Mouse (Mus musculus): ENCODE data around the gene Rab44. TPM values are rescaled to one million over a fixed set of nuclear protein-coding genes. Genes with fewer than 3 reads are reported as not detected.

Rab44 gene
- polyA plus RNA-seq, 1 experiment: not detected

GRCm38 (mm10) chr17:29181751-29182150, 67.8 kb downstream of the Rab44 start:
- TF ChIP-seq CTCF (IDR thresholded peaks at IDR 0.05; ENCODE audit: borderline replicate concordance, insufficient read depth, low read length) (no peak), POLR2A (IDR thresholded peaks at IDR 0.05; ENCODE audit: low read depth, low read length) (no peak)
- no peak overlapping the region for H3K4me3 ChIP-seq (ENCODE audit: insufficient read depth, low read length)
- H3K27ac ChIP-seq (ENCODE audit: insufficient read depth, low read length): no peak overlapping the region
- peaks cover 4% of the 10 kb centered on the region for H3K4me1 ChIP-seq (ENCODE audit: control insufficient read depth, insufficient read depth, low read length)

GRCm38 (mm10) chr17:29183162-29183561, 69.2 kb downstream of the Rab44 start:
- TF ChIP-seq POLR2A (IDR thresholded peaks at IDR 0.05; ENCODE audit: low read depth, low read length): no peak
- no peak for TF ChIP-seq CTCF (IDR thresholded peaks at IDR 0.05; ENCODE audit: borderline replicate concordance, insufficient read depth, low read length)
- H3K4me3 ChIP-seq (ENCODE audit: insufficient read depth, low read length): no peak overlapping the region
- peaks cover 4% of the 10 kb centered on the region for H3K4me1 ChIP-seq (ENCODE audit: control insufficient read depth, insufficient read depth, low read length)
- H3K27ac ChIP-seq (ENCODE audit: insufficient read depth, low read length): no peak overlapping the region

- Histone ChIP-seq H3K27ac (ENCODE audit: insufficient read depth, low read length) (no peak overlapping the region), H3K4me1 (ENCODE audit: control insufficient read depth, insufficient read depth, low read length) (peaks cover 4% of the 10 kb centered on the region), H3K4me3 (ENCODE audit: insufficient read depth, low read length) (no peak overlapping the region)
- TF ChIP-seq POLR2A (IDR thresholded peaks at IDR 0.05; ENCODE audit: low read depth, low read length): no peak
- no peak for TF ChIP-seq CTCF (IDR thresholded peaks at IDR 0.05; ENCODE audit: borderline replicate concordance, insufficient read depth, low read length)
Observed at GRCm38 (mm10) chr17:29185376-29186046, 71.6 kb downstream of the Rab44 start.

- H3K4me3 ChIP-seq (ENCODE audit: insufficient read depth, low read length): no peak overlapping the region
- no peak overlapping the region for H3K27ac ChIP-seq (ENCODE audit: insufficient read depth, low read length)
- TF ChIP-seq CTCF (IDR thresholded peaks at IDR 0.05; ENCODE audit: borderline replicate concordance, insufficient read depth, low read length): no peak
- TF ChIP-seq POLR2A (IDR thresholded peaks at IDR 0.05; ENCODE audit: low read depth, low read length): no peak
- H3K4me1 ChIP-seq (ENCODE audit: control insufficient read depth, insufficient read depth, low read length): no peaks in the 10 kb centered on the region
Observed at GRCm38 (mm10) chr17:29186989-29187859, 73.3 kb downstream of the Rab44 start.

- Histone ChIP-seq H3K4me3 (ENCODE audit: insufficient read depth, low read length) (no peak overlapping the region), H3K4me1 (ENCODE audit: control insufficient read depth, insufficient read depth, low read length) (no peaks in the 10 kb centered on the region)
- TF ChIP-seq CTCF (IDR thresholded peaks at IDR 0.05; ENCODE audit: borderline replicate concordance, insufficient read depth, low read length) (no peak), POLR2A (IDR thresholded peaks at IDR 0.05; ENCODE audit: low read depth, low read length) (no peak)
Observed at GRCm38 (mm10) chr17:29188989-29189388, 75.0 kb downstream of the Rab44 start.

GRCm38 (mm10) chr17:29195579-29195978, 81.6 kb downstream of the Rab44 start:
- no peaks in the 10 kb centered on the region for H3K4me1 ChIP-seq (ENCODE audit: control insufficient read depth, insufficient read depth, low read length)
- no peak overlapping the region for H3K27ac ChIP-seq (ENCODE audit: insufficient read depth, low read length)
- TF ChIP-seq POLR2A (IDR thresholded peaks at IDR 0.05; ENCODE audit: low read depth, low read length) (no peak), CTCF (IDR thresholded peaks at IDR 0.05; ENCODE audit: borderline replicate concordance, insufficient read depth, low read length) (no peak)
- H3K4me3 ChIP-seq (ENCODE audit: insufficient read depth, low read length): no peak overlapping the region

More at GRCm38 (mm10) chr17:29188989-29189388, 75.0 kb downstream of the Rab44 start:
- H3K27ac ChIP-seq (ENCODE audit: insufficient read depth, low read length): no peak overlapping the region

Other genes with a start within 250 kb of the Rab44 start
- not detected in 2 replicates for gene 4930539E08Rik, start 198.8 kb upstream of the Rab44 start, polyA plus RNA-seq (2011; ENCODE audit: insufficient read length, low read depth, missing spikeins)
- gene Pxt1, start 170.3 kb upstream of the Rab44 start, polyA plus RNA-seq (2011; ENCODE audit: insufficient read length, low read depth, missing spikeins): not detected in 2 replicates
- gene Kctd20, start 162.2 kb upstream of the Rab44 start, polyA plus RNA-seq (2011; ENCODE audit: insufficient read length, low read depth, missing spikeins): 72.2 and 77.5 TPM in 2 replicates
- gene Stk38, start 106.2 kb upstream of the Rab44 start, polyA plus RNA-seq (2011; ENCODE audit: insufficient read length, low read depth, missing spikeins): 89.4 and 102 TPM in 2 replicates
- 253 and 262 TPM in 2 replicates for gene Srsf3, start 81.5 kb upstream of the Rab44 start, polyA plus RNA-seq (2011; ENCODE audit: insufficient read length, low read depth, missing spikeins)
- gene Cdkn1a, start 23.2 kb upstream of the Rab44 start, polyA plus RNA-seq (2011; ENCODE audit: insufficient read length, low read depth, missing spikeins): 453 and 677 TPM in 2 replicates
- gene Cpne5, start 124.0 kb downstream of the Rab44 start, polyA plus RNA-seq (2011; ENCODE audit: insufficient read length, low read depth, missing spikeins): not detected in 2 replicates
- 31.5 and 36.8 TPM in 2 replicates for gene Ppil1, start 150.0 kb downstream of the Rab44 start, polyA plus RNA-seq (2011; ENCODE audit: insufficient read length, low read depth, missing spikeins)
- 103 and 112 TPM in 2 replicates for gene BC004004, start 154.6 kb downstream of the Rab44 start, polyA plus RNA-seq (2011; ENCODE audit: insufficient read length, low read depth, missing spikeins)
- 0.23 and 0.61 TPM in 2 replicates for gene Pi16, start 203.5 kb downstream of the Rab44 start, polyA plus RNA-seq (2011; ENCODE audit: insufficient read length, low read depth, missing spikeins)
- 296 and 366 TPM in 2 replicates for gene Mtch1, start 233.8 kb downstream of the Rab44 start, polyA plus RNA-seq (2011; ENCODE audit: insufficient read length, low read depth, missing spikeins)
- 0.44 TPM in 1 of 2 replicates, not detected in the other for gene Fgd2, start 246.8 kb downstream of the Rab44 start, polyA plus RNA-seq (2011; ENCODE audit: insufficient read length, low read depth, missing spikeins)